Mouse (Mus musculus) MEL (cell line): Measurements from ENCODE around the gene Klk1b27. TPM values are rescaled to one million over a fixed set of nuclear protein-coding genes. Genes with fewer than 3 reads are reported as not detected.

ENCODE experiments used
- polyA plus RNA-seq, 2 experiments: library from polyadenylated mRNA; stranded (reverse) in 1 of 2; unstranded in 1 of 2; fragments of >175 nt in 1 of 2; fragments of >200 nt in 1 of 2; gene quantifications; 2 replicates each; pipeline versions ENCODE4 v1.2.1 to v1.2.4; 2012; ENCODE audit warnings: low replicate concordance in 2 of 2, low read depth in 1 of 2; ENCODE audit not compliant: insufficient read length in 2 of 2, insufficient read depth in 1 of 2, missing spikeins in 1 of 2
- total RNA-seq: library from RNA; depleted of rRNA; stranded (reverse); fragments of 300-350 nt; gene quantifications from 2 replicates; pipeline ENCODE4 v1.2.3, GENCODE M21; 2012; rRNA removed

Gene Klk1b27
- total and polyA plus RNA-seq, 3 experiments = not detected

Other genes starting within 250 kb of the Klk1b27 start
- not detected in 2 replicates for gene Klk7, start 241.0 kb upstream of the Klk1b27 start, total RNA-seq
- gene Klk7, start 241.0 kb upstream of the Klk1b27 start, polyA plus RNA-seq = not detected
- gene Klk6, start 227.8 kb upstream of the Klk1b27 start, total RNA-seq = not detected in 2 replicates
- gene Klk6, start 227.8 kb upstream of the Klk1b27 start, polyA plus RNA-seq = not detected
- gene Klk5, start 210.3 kb upstream of the Klk1b27 start, total RNA-seq = not detected in 2 replicates
- gene Klk5, start 210.3 kb upstream of the Klk1b27 start, polyA plus RNA-seq = not detected
- not detected in 2 replicates for gene Klk4, start 171.1 kb upstream of the Klk1b27 start, total RNA-seq
- not detected for gene Klk4, start 171.1 kb upstream of the Klk1b27 start, polyA plus RNA-seq
- not detected in 2 replicates for gene Klk15, start 118.5 kb upstream of the Klk1b27 start, total RNA-seq
- gene Klk15, start 118.5 kb upstream of the Klk1b27 start, polyA plus RNA-seq = not detected
- not detected in 2 replicates for gene Klk1b8, start 101.6 kb upstream of the Klk1b27 start, total RNA-seq
- gene Klk1b8, start 101.6 kb upstream of the Klk1b27 start, polyA plus RNA-seq = not detected
- not detected in 2 replicates for gene Klk1b1, start 85.5 kb upstream of the Klk1b27 start, total RNA-seq
- not detected for gene Klk1b1, start 85.5 kb upstream of the Klk1b27 start, polyA plus RNA-seq
- not detected in 2 replicates for gene Klk1b9, start 76.2 kb upstream of the Klk1b27 start, total RNA-seq
- gene Klk1b9, start 76.2 kb upstream of the Klk1b27 start, polyA plus RNA-seq = not detected
- gene Klk1b11, start 56.4 kb upstream of the Klk1b27 start, total RNA-seq = not detected in 2 replicates
- gene Klk1b11, start 56.4 kb upstream of the Klk1b27 start, polyA plus RNA-seq = not detected
- not detected in 2 replicates for gene Klk1b26, start 40.1 kb upstream of the Klk1b27 start, total RNA-seq
- not detected for gene Klk1b26, start 40.1 kb upstream of the Klk1b27 start, polyA plus RNA-seq
- not detected in 2 replicates for gene Klk1b21, start 50.0 kb downstream of the Klk1b27 start, total RNA-seq
- not detected for gene Klk1b21, start 50.0 kb downstream of the Klk1b27 start, polyA plus RNA-seq
- gene Klk1b22, start 60.4 kb downstream of the Klk1b27 start, total RNA-seq = not detected in 2 replicates
- gene Klk1b22, start 60.4 kb downstream of the Klk1b27 start, polyA plus RNA-seq = not detected
- not detected in 2 replicates for gene Klk1b16, start 84.5 kb downstream of the Klk1b27 start, total RNA-seq
- gene Klk1b16, start 84.5 kb downstream of the Klk1b27 start, polyA plus RNA-seq = not detected
- gene Klk1b24, start 135.9 kb downstream of the Klk1b27 start, total RNA-seq = not detected in 2 replicates
- gene Klk1b24, start 135.9 kb downstream of the Klk1b27 start, polyA plus RNA-seq = not detected
- not detected in 2 replicates for gene Klk1b3, start 145.9 kb downstream of the Klk1b27 start, total RNA-seq
- not detected for gene Klk1b3, start 145.9 kb downstream of the Klk1b27 start, polyA plus RNA-seq
- gene Klk1b4, start 155.1 kb downstream of the Klk1b27 start, total RNA-seq = not detected in 2 replicates
- gene Klk1b4, start 155.1 kb downstream of the Klk1b27 start, polyA plus RNA-seq = not detected
- not detected in 2 replicates for gene Klk1b5, start 163.7 kb downstream of the Klk1b27 start, total RNA-seq
- not detected for gene Klk1b5, start 163.7 kb downstream of the Klk1b27 start, polyA plus RNA-seq
- not detected in 2 replicates for gene Klk1, start 173.1 kb downstream of the Klk1b27 start, total RNA-seq
- not detected for gene Klk1, start 173.1 kb downstream of the Klk1b27 start, polyA plus RNA-seq
- not detected in 2 replicates for gene Gm36864, start 183.9 kb downstream of the Klk1b27 start, total RNA-seq
- under 1 TPM in 1 of 2 experiments, not detected in 1; 0.08 TPM for gene Gm36864, start 183.9 kb downstream of the Klk1b27 start, polyA plus RNA-seq
- gene 1700028J19Rik, start 194.4 kb downstream of the Klk1b27 start, total RNA-seq = 0.46 and 0.62 TPM in 2 replicates
- 1 to 10 TPM in 1 of 2 experiments, not detected in 1; 1.2 TPM for gene 1700028J19Rik, start 194.4 kb downstream of the Klk1b27 start, polyA plus RNA-seq
- gene 2410002F23Rik, start 194.4 kb downstream of the Klk1b27 start, total RNA-seq = 89.1 and 148 TPM in 2 replicates
- gene 2410002F23Rik, start 194.4 kb downstream of the Klk1b27 start, polyA plus RNA-seq = 100 to 1,000 TPM; 174 to 841 TPM
- gene Acp4, start 205.1 kb downstream of the Klk1b27 start, total RNA-seq = 0.10 and 0.12 TPM in 2 replicates
- gene Acp4, start 205.1 kb downstream of the Klk1b27 start, polyA plus RNA-seq = under 1 TPM in 1 of 2 experiments, not detected in 1; 0.14 TPM
- not detected in 2 replicates for gene Gm15517, start 209.2 kb downstream of the Klk1b27 start, total RNA-seq
- gene Gm15517, start 209.2 kb downstream of the Klk1b27 start, polyA plus RNA-seq = not detected